Mouse (Mus musculus): Measurements from ENCODE around the gene Chad. TPM values are rescaled to one million over a fixed set of nuclear protein-coding genes. Genes with fewer than 3 reads are reported as not detected.

Gene Chad
- polyA plus RNA-seq, 1 experiment from 2014 or later, result 2.1 TPM

DNA sequence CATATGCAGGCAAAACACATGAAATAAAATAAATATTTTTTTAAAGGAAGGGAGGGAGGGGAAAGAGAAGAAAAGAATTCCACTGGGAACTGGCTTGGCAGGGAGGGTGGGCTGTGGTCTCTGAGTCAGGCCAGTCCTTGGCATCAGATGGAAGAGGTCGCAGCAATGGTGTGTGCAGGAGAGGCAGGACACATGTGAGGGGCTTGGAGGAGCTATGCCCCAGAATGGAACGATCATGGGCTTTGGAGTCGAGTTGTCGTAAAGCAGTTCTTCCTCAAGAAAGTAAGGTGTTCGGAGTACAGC lies 14.5 kb upstream of the Chad start:
- WGBS, result 75% methylated on average over 5 of the region's 5 CpGs
- H3K9ac ChIP-seq (ENCODE audit: low read length), result no peak overlapping the region
- H3K4me3 ChIP-seq (ENCODE audit: low read length), result no peak overlapping the region
- H3K27ac ChIP-seq (ENCODE audit: low read length), result no peak overlapping the region
- ATAC-seq (replicated peaks; ENCODE audit: extremely low read depth, insufficient read depth, low FRiP score), result no peak
- peaks cover 5% of the 10 kb centered on the region for H3K4me1 ChIP-seq (ENCODE audit: control insufficient read depth, insufficient read depth, low read length)
- H3K27me3 ChIP-seq (ENCODE audit: control insufficient read depth, insufficient read depth, low read length), result no peaks in the 10 kb centered on the region
- H3K36me3 ChIP-seq (ENCODE audit: control insufficient read depth, insufficient read depth), result no peaks in the 10 kb centered on the region
- H3K9me3 ChIP-seq (replicated peaks; ENCODE audit: control insufficient read depth, low read length), result peaks cover 4% of the 10 kb centered on the region; the same call in 1 of the 2 replicates
- no peak overlapping the region for H3K4me2 ChIP-seq (ENCODE audit: low read depth, low read length)

- no peaks in the 10 kb centered on the region for H3K36me3 ChIP-seq (ENCODE audit: control insufficient read depth, insufficient read depth)
- WGBS, result 67% methylated on average over 3 of the region's 3 CpGs
- H3K27ac ChIP-seq (ENCODE audit: low read length), result no peak overlapping the region
- ATAC-seq (replicated peaks; ENCODE audit: extremely low read depth, insufficient read depth, low FRiP score), result no peak
- H3K27me3 ChIP-seq (ENCODE audit: control insufficient read depth, insufficient read depth, low read length), result no peaks in the 10 kb centered on the region
- no peak overlapping the region for H3K9ac ChIP-seq (ENCODE audit: low read length)
- H3K9me3 ChIP-seq (replicated peaks; ENCODE audit: control insufficient read depth, low read length), result no peaks in the 10 kb centered on the region
- no peak overlapping the region for H3K4me2 ChIP-seq (ENCODE audit: low read depth, low read length)
- no peaks in the 10 kb centered on the region for H3K4me1 ChIP-seq (ENCODE audit: control insufficient read depth, insufficient read depth, low read length)
- no peak overlapping the region for H3K4me3 ChIP-seq (ENCODE audit: low read length)
Observed at GRCm38 (mm10) chr11:94558226-94558625, 6.6 kb upstream of the Chad start.

GRCm38 (mm10) chr11:94563383-94563782 lies 1.5 kb upstream of the Chad start:
- H3K27me3 ChIP-seq (ENCODE audit: control insufficient read depth, insufficient read depth, low read length), result peaks cover 6% of the 10 kb centered on the region; the same call in 1 of the 2 replicates
- 92% methylated on average over 5 of the region's 5 CpGs for WGBS

GRCm38 (mm10) chr11:94563821-94564220 lies 1.0 kb upstream of the Chad start:
- Histone ChIP-seq H3K9ac (ENCODE audit: low read length) (peak overlapping the region; percentile 66), H3K27ac (ENCODE audit: low read length) (no peak overlapping the region), H3K4me2 (ENCODE audit: low read depth, low read length) (peak overlapping the region; percentile 69), H3K9me3 (replicated peaks; ENCODE audit: control insufficient read depth, low read length) (no peaks in the 10 kb centered on the region), H3K36me3 (ENCODE audit: control insufficient read depth, insufficient read depth) (no peaks in the 10 kb centered on the region), H3K4me3 (ENCODE audit: low read length) (peak overlapping the region; percentile 32; the same call in 1 of the 2 replicates), H3K4me1 (ENCODE audit: control insufficient read depth, insufficient read depth, low read length) (peaks cover 15% of the 10 kb centered on the region), H3K27me3 (ENCODE audit: control insufficient read depth, insufficient read depth, low read length) (peaks cover 6% of the 10 kb centered on the region; the same call in 1 of the 2 replicates)
- no peak for ATAC-seq (replicated peaks; ENCODE audit: extremely low read depth, insufficient read depth, low FRiP score)
- whole genome bisulfite sequencing, result 58% methylated on average over 5 of the region's 5 CpGs

More at GRCm38 (mm10) chr11:94563383-94563782, 1.5 kb upstream of the Chad start:
- H3K9ac ChIP-seq (ENCODE audit: low read length), result no peak overlapping the region
- H3K4me2 ChIP-seq (ENCODE audit: low read depth, low read length), result no peak overlapping the region
- H3K9me3 ChIP-seq (replicated peaks; ENCODE audit: control insufficient read depth, low read length), result no peaks in the 10 kb centered on the region
- no peak overlapping the region for H3K4me3 ChIP-seq (ENCODE audit: low read length)
- H3K4me1 ChIP-seq (ENCODE audit: control insufficient read depth, insufficient read depth, low read length), result peaks cover 15% of the 10 kb centered on the region
- ATAC-seq (replicated peaks; ENCODE audit: extremely low read depth, insufficient read depth, low FRiP score), result no peak
- H3K27ac ChIP-seq (ENCODE audit: low read length), result no peak overlapping the region
- no peaks in the 10 kb centered on the region for H3K36me3 ChIP-seq (ENCODE audit: control insufficient read depth, insufficient read depth)

DNA sequence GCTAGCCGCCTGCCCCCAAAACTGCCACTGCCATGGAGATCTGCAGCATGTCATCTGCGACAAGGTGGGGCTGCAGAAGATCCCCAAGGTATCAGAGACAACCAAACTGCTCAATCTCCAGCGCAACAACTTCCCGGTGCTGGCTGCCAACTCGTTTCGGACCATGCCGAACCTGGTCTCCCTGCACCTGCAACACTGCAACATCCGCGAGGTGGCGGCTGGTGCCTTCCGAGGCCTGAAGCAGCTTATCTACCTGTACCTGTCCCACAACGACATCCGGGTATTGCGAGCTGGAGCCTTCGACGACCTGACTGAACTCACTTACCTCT lies 268 bp downstream of the Chad start:
- H3K4me2 ChIP-seq (ENCODE audit: low read depth, low read length), result peak overlapping the region; percentile 69
- H3K36me3 ChIP-seq (ENCODE audit: control insufficient read depth, insufficient read depth), result no peaks in the 10 kb centered on the region
- no peaks in the 10 kb centered on the region for H3K9me3 ChIP-seq (replicated peaks; ENCODE audit: control insufficient read depth, low read length)
- peaks cover 6% of the 10 kb centered on the region; the same call in 1 of the 2 replicates for H3K27me3 ChIP-seq (ENCODE audit: control insufficient read depth, insufficient read depth, low read length)
- WGBS, result 18% methylated on average over 16 of the region's 16 CpGs
- H3K4me1 ChIP-seq (ENCODE audit: control insufficient read depth, insufficient read depth, low read length), result peaks cover 15% of the 10 kb centered on the region
- ATAC-seq (replicated peaks; ENCODE audit: extremely low read depth, insufficient read depth, low FRiP score), result no peak
- H3K27ac ChIP-seq (ENCODE audit: low read length), result no peak overlapping the region
- H3K4me3 ChIP-seq (ENCODE audit: low read length), result peak overlapping the region; percentile 32
- H3K9ac ChIP-seq (ENCODE audit: low read length), result peak overlapping the region; percentile 66

DNA sequence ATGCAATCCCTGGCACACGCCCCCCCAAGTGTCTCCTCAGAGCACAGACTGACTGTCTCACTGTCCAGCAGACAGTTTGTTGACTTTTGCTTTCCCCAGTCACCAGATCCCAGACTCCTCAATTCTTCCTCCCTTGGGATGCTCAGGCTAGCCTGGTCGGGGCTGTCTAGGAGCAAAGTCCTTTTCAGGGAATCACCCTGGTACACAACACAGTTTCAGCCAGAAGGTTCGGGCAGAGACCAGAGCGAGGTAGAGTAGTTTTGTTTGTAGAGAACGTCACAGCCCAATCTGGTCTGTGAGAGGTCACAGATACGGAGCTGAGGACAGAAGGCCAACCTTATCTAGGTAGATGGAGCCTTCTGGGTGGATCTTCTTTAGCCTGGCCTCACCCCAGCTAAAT lies 1.7 kb downstream of the Chad start:
- no peak overlapping the region for H3K27ac ChIP-seq (ENCODE audit: low read length)
- H3K36me3 ChIP-seq (ENCODE audit: control insufficient read depth, insufficient read depth), result no peaks in the 10 kb centered on the region
- H3K9me3 ChIP-seq (replicated peaks; ENCODE audit: control insufficient read depth, low read length), result no peaks in the 10 kb centered on the region
- no peak for ATAC-seq (replicated peaks; ENCODE audit: extremely low read depth, insufficient read depth, low FRiP score)
- H3K9ac ChIP-seq (ENCODE audit: low read length), result no peak overlapping the region
- H3K4me2 ChIP-seq (ENCODE audit: low read depth, low read length), result no peak overlapping the region
- 58% methylated on average over 6 of the region's 6 CpGs for WGBS
- no peak overlapping the region for H3K4me3 ChIP-seq (ENCODE audit: low read length)
- H3K27me3 ChIP-seq (ENCODE audit: control insufficient read depth, insufficient read depth, low read length), result peaks cover 6% of the 10 kb centered on the region; the same call in 1 of the 2 replicates
- H3K4me1 ChIP-seq (ENCODE audit: control insufficient read depth, insufficient read depth, low read length), result peaks cover 15% of the 10 kb centered on the region

DNA sequence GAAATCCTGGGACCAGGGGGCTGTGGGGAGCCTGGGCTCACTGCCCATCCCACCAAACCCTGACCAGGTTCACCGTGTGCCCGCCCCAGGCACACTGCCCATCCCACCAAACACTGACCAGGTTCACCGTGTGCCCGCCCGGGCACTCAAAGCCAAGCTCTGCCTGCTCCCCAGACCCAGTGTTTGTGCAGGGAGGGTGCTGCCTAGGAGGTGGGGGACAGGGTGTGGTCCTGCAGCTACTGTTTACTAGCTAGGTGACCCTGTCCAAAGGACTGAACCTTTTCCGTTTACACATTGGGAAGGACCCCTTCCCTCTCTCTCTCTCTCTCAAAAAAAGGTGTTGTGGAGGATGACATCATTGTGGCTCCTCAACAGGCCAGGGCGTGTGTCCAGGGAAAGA lies 2.5 kb downstream of the Chad start:
- Histone ChIP-seq H3K9me3 (replicated peaks; ENCODE audit: control insufficient read depth, low read length) (no peaks in the 10 kb centered on the region), H3K36me3 (ENCODE audit: control insufficient read depth, insufficient read depth) (no peaks in the 10 kb centered on the region), H3K27ac (ENCODE audit: low read length) (no peak overlapping the region), H3K4me1 (ENCODE audit: control insufficient read depth, insufficient read depth, low read length) (peaks cover 15% of the 10 kb centered on the region), H3K9ac (ENCODE audit: low read length) (no peak overlapping the region), H3K27me3 (ENCODE audit: control insufficient read depth, insufficient read depth, low read length) (peaks cover 6% of the 10 kb centered on the region; the same call in 1 of the 2 replicates), H3K4me3 (ENCODE audit: low read length) (no peak overlapping the region), H3K4me2 (ENCODE audit: low read depth, low read length) (no peak overlapping the region)
- WGBS, result 89% methylated on average over 7 of the region's 7 CpGs
- no peak for ATAC-seq (replicated peaks; ENCODE audit: extremely low read depth, insufficient read depth, low FRiP score)

- no peak; the same call in 1 of the 2 replicates for ATAC-seq (replicated peaks; ENCODE audit: extremely low read depth, insufficient read depth, low FRiP score)
- no peaks in the 10 kb centered on the region for H3K36me3 ChIP-seq (ENCODE audit: control insufficient read depth, insufficient read depth)
- peaks cover 2% of the 10 kb centered on the region; the same call in 1 of the 2 replicates for H3K27me3 ChIP-seq (ENCODE audit: control insufficient read depth, insufficient read depth, low read length)
- no peaks in the 10 kb centered on the region for H3K4me1 ChIP-seq (ENCODE audit: control insufficient read depth, insufficient read depth, low read length)
- H3K4me2 ChIP-seq (ENCODE audit: low read depth, low read length), result no peak overlapping the region
- peak overlapping the region; percentile 63 for H3K27ac ChIP-seq (ENCODE audit: low read length)
- no peaks in the 10 kb centered on the region for H3K9me3 ChIP-seq (replicated peaks; ENCODE audit: control insufficient read depth, low read length)
- no peak overlapping the region for H3K9ac ChIP-seq (ENCODE audit: low read length)
- WGBS, result 52% methylated on average over 9 of the region's 9 CpGs
- no peak overlapping the region for H3K4me3 ChIP-seq (ENCODE audit: low read length)
Observed at GRCm38 (mm10) chr11:94570612-94571011, 5.8 kb downstream of the Chad start.

DNA sequence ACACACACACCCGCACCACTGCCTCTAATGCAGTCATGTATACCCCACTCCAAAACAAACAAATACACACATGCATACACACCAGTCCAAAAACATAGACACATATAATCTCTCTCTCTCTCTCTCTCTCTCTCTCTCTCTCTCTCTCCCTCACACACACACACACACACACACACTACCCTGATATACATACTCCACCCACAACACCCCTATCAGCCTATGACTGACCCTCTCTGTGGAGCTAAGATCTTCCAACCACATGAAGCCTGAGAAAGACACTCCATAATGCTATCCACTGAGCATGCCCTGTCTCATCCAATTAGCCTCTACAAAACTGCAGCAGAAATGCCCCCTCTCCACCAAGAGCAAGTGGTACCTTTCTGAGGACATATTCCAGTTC lies 7.0 kb downstream of the Chad start:
- H3K27ac ChIP-seq (ENCODE audit: low read length), result no peak overlapping the region
- H3K9ac ChIP-seq (ENCODE audit: low read length), result no peak overlapping the region
- no peak for ATAC-seq (replicated peaks; ENCODE audit: extremely low read depth, insufficient read depth, low FRiP score)

DNA sequence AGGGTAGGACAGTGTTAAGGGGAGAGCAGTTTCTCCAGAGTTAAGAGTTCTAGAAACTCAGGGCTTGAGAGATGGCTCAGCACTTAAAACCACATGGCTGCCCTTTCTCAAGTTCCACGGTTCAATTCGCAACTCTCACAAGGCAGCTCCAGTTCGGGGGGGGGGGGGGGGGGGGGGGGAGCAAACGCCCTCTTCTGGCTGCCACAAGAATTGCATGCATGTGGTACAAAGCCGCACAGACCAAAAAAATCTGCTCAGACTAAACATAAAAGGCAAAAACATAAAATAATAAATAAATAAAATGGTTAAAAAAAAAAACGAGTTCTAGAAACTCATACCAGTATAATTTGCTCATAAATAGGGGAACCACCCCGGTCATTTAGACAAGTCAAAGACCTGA lies 9.7 kb downstream of the Chad start:
- Histone ChIP-seq H3K4me3 (ENCODE audit: low read length) (no peak overlapping the region), H3K27me3 (ENCODE audit: control insufficient read depth, insufficient read depth, low read length) (no peaks in the 10 kb centered on the region), H3K36me3 (ENCODE audit: control insufficient read depth, insufficient read depth) (no peaks in the 10 kb centered on the region), H3K4me1 (ENCODE audit: control insufficient read depth, insufficient read depth, low read length) (no peaks in the 10 kb centered on the region), H3K27ac (ENCODE audit: low read length) (no peak overlapping the region), H3K9ac (ENCODE audit: low read length) (no peak overlapping the region), H3K4me2 (ENCODE audit: low read depth, low read length) (no peak overlapping the region), H3K9me3 (replicated peaks; ENCODE audit: control insufficient read depth, low read length) (no peaks in the 10 kb centered on the region)
- ATAC-seq (replicated peaks; ENCODE audit: extremely low read depth, insufficient read depth, low FRiP score), result no peak
- WGBS, result 20% methylated on average over 7 of the region's 7 CpGs

More for the DNA sequence above, 7.0 kb downstream of the Chad start:
- 100% methylated on average over 1 of the region's 1 CpGs for WGBS
- Histone ChIP-seq H3K9me3 (replicated peaks; ENCODE audit: control insufficient read depth, low read length) (no peaks in the 10 kb centered on the region), H3K4me3 (ENCODE audit: low read length) (no peak overlapping the region), H3K36me3 (ENCODE audit: control insufficient read depth, insufficient read depth) (no peaks in the 10 kb centered on the region), H3K4me1 (ENCODE audit: control insufficient read depth, insufficient read depth, low read length) (no peaks in the 10 kb centered on the region), H3K4me2 (ENCODE audit: low read depth, low read length) (no peak overlapping the region), H3K27me3 (ENCODE audit: control insufficient read depth, insufficient read depth, low read length) (no peaks in the 10 kb centered on the region)
